Mouse (Mus musculus) cortical plate, adult 2 months (tissue): Measurements from ENCODE around the gene Mink1. TPM values are rescaled to one million over a fixed set of nuclear protein-coding genes. Genes with fewer than 3 reads are reported as not detected.
A peak's percentile ranks its signal among the peaks of the same experiment; 100 is the strongest.
"Not testable (repeated sequence)": the region's sequence is repeated elsewhere in the genome, so short reads cannot be mapped to it uniquely, and the experiment has no call there.

Experiments used
- H3K27ac ChIP-seq: fragments of 200-500 bp; 2 replicates; pipeline ENCODE4 v1.5.1; 2012; ENCODE audit warnings: low read length, control low read depth, inconsistent platforms; ENCODE audit not compliant: insufficient read depth
- H3K4me1 ChIP-seq: fragments of 200-500 bp; 2 replicates; pipeline ENCODE4 v1.6.1; 2011; ENCODE audit warnings: low read length; ENCODE audit not compliant: control insufficient read depth, insufficient read depth
- H3K4me3 ChIP-seq: fragments of 200-500 bp; 2 replicates; pipeline ENCODE4 v1.5.1; 2011; ENCODE audit warnings: mild to moderate bottlenecking, low read length, control low read depth; ENCODE audit not compliant: insufficient read depth
- CTCF ChIP-seq: fragments of 200-500 bp; IDR thresholded peaks from 2 replicates; pipeline ENCODE4 v1.5.1; 2011; ENCODE audit warnings: mild to moderate bottlenecking, control low read depth, low read length; ENCODE audit not compliant: insufficient read depth; ENCODE audit errors: extremely low read depth
- POLR2A ChIP-seq: fragments of 200-500 bp; IDR thresholded peaks from 2 replicates; pipeline ENCODE4 v1.6.1; 2011; ENCODE audit warnings: mild to moderate bottlenecking, low read length, control low read depth; ENCODE audit not compliant: insufficient read depth; ENCODE audit errors: extremely low read depth
- polyA plus RNA-seq: library from polyadenylated mRNA; depleted of rRNA; stranded (reverse); fragments of >200 nt; gene quantifications from 2 replicates; pipeline ENCODE4 v1.2.3, GENCODE M21; 2012

Mink1 gene
- polyA plus RNA-seq, 1 experiment, result 318 TPM

- Histone ChIP-seq H3K27ac (no peak within 1 kb of the TSS), H3K4me1 (peaks cover 5% of the 10 kb centered on the region; the same call in 1 of the 2 replicates), H3K4me3 (peak within 1 kb of the TSS; percentile 45)
- TF ChIP-seq CTCF, result no peak
- TF ChIP-seq POLR2A, result peak; percentile 88
These were observed 37.5 kb upstream of the Mink1 start, which contains the start of gene Psmb6 for GRCm38 (mm10) chr11:70525184-70525678. TSS of gene Psmb6 (plus strand) at chr11:70525367.

- H3K4me1 ChIP-seq, result peaks cover 5% of the 10 kb centered on the region; the same call in 1 of the 2 replicates
- H3K4me3 ChIP-seq, result peak overlapping the region; percentile 45
- TF ChIP-seq CTCF, result no peak
- no peak overlapping the region for H3K27ac ChIP-seq
These were observed 37.0 kb upstream of the Mink1 start for GRCm38 (mm10) chr11:70525726-70526125.

- Histone ChIP-seq H3K4me3 (no peak overlapping the region; the same call in 1 of the 2 replicates), H3K27ac (no peak overlapping the region)
- TF ChIP-seq POLR2A (no peak), CTCF (no peak)
These were observed 36.5 kb upstream of the Mink1 start for GRCm38 (mm10) chr11:70526211-70526610.

DNA sequence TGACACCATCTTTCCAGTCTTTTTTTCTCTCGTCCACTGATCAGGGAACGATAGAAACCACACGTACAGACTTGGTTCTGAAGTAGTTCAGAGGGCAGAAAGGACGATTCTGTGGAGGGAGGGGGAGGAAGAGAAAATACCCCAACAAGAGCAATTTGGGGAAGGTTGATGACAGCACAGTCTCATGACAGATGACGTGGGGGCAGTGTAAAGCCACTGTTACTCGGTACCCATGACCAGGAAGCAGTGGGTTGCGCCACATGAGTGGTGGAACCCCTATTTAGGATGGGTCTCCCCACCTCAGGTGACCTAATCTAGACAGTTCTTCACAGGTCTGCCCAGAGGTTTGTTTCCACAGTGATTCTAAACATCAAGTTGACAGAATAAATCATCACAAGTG lies 34.1 kb upstream of the Mink1 start:
- H3K27ac ChIP-seq, result no peak overlapping the region
- peaks cover 5% of the 10 kb centered on the region; the same call in 1 of the 2 replicates for H3K4me1 ChIP-seq
- TF ChIP-seq CTCF (no peak), POLR2A (0 out of 2 replicates have a peak, but pooled peaks have one; percentile 8)
- no peak overlapping the region for H3K4me3 ChIP-seq

More at GRCm38 (mm10) chr11:70526211-70526610, 36.5 kb upstream of the Mink1 start:
- H3K4me1 ChIP-seq, result peaks cover 5% of the 10 kb centered on the region; the same call in 1 of the 2 replicates

DNA sequence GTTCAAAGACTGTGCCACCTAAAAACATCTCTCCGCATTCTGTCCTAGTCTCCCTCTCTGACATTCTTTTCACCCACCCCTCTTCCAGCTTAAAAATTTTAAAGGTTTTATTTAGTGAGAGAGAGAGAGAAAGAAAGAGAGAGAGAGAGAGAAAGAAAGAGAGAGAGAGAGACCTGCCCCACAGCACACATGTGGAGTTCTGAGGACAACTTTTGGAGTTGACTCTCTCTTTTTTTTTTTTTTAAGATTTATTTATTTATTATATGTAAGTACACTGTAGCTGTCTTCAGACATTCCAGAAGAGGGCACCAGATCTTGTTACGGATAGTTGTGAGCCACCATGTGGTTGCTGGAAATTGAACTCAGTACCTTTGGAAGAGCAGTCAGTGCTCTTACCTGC lies 31.6 kb upstream of the Mink1 start:
- H3K4me3 ChIP-seq, H3K27ac ChIP-seq, H3K4me1 ChIP-seq: not testable (repeated sequence)

DNA sequence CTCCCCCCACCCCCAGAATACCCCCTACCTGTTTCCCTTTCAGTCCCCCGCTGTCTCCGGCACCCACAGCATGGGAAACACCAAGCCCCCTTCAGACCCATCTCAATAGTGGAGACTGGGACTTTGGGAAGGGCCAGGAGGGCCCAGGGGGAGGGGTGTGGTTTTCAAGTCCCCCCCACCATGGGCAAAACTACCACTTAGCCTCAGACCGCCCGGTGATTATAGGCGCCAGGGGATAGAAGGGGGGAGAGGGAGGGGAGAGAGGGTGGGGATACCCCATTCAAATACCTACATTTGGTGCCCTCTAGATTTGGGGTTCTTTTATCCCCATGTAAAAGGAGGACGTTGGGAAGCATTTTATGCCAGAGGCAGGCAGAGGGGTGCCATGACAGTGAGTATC lies 29.8 kb upstream of the Mink1 start, which contains the start of gene Gm40193:
Gene Gm40193, minus strand, starts transcription at position 101 of the 400 bp plus-strand sequence.
- Histone ChIP-seq H3K4me3 (no peak within 1 kb of the TSS), H3K27ac (no peak within 1 kb of the TSS), H3K4me1 (no peaks in the 10 kb centered on the region)
- TF ChIP-seq POLR2A (no peak), CTCF (no peak)

DNA sequence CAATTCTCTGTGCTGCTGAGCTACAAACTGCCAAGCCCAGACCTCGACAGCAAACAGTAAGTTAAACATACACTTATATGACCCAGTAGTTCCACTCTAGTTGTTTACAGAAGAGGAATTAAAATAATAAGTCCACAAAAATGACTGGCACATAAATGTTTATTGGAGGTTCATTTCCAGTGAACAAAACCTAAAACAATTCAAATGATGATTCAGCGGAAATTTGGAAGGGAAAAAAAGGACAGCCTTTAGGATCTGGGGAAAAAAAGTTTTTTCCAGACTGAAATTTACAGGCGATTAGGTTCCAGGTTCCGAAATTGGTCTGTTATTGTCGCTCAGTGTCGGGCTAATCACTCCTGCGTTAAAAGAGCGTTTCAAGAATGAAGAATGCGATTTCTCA lies 23.3 kb upstream of the Mink1 start:
- Histone ChIP-seq H3K4me1 (0 out of 2 replicates have a peak, but pooled peaks cover 1% of the 10 kb centered on the region), H3K27ac (no peak overlapping the region)
- TF ChIP-seq CTCF (no peak), POLR2A (no peak)

GRCm38 (mm10) chr11:70539877-70540587 lies 22.6 kb upstream of the Mink1 start, which contains the start of gene Pld2:
TSS of gene Pld2 (plus strand) at chr11:70540064.
- H3K27ac ChIP-seq, result peak within 1 kb of the TSS; percentile 39; the same call in 1 of the 2 replicates
- 0 out of 2 replicates have a peak, but pooled peaks cover 1% of the 10 kb centered on the region for H3K4me1 ChIP-seq

More for the DNA sequence above, 23.3 kb upstream of the Mink1 start:
- peak overlapping the region; percentile 47 for H3K4me3 ChIP-seq

DNA sequence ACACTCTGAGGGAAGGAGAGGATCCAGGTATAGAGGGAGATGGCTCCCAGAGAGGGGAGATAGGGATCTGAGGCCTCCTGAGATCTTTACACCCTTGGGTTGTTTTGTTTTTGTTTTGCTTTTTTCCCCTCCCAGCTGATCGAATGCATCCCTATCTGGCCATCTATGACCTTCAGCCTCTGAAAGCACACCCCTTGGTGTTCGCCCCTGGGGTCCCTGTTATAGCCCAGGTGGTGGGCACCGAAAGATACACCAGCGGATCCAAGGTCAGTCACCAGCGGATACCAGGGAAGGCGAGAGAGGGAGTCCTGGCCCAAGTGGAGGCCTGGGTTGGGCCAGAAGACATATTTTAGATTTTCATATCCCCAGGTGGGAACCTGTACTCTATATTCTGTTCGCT lies 21.8 kb upstream of the Mink1 start:
- Histone ChIP-seq H3K27ac (no peak overlapping the region), H3K4me1 (0 out of 2 replicates have a peak, but pooled peaks cover 1% of the 10 kb centered on the region), H3K4me3 (peak overlapping the region; percentile 47; the same call in 1 of the 2 replicates)
- TF ChIP-seq POLR2A, result no peak
- TF ChIP-seq CTCF, result no peak

More at GRCm38 (mm10) chr11:70539877-70540587, 22.6 kb upstream of the Mink1 start, which contains the start of gene Pld2:
- peak within 1 kb of the TSS; percentile 47 for H3K4me3 ChIP-seq
- peak; percentile 47; the same call in 1 of the 2 replicates for TF ChIP-seq POLR2A
- TF ChIP-seq CTCF, result peak; percentile 39
